Mouse (Mus musculus) right cerebral cortex, postnatal 14 days (tissue): ENCODE measurements at regions not wholly inside any gene's neighbourhood (a gene's known extent, or its start where the extent isn't known, plus 50 kb on each side); places are given as distances from the start of the nearest gene placed in this dataset.
A peak's percentile ranks its signal among the peaks of the same experiment; 100 is the strongest.

ENCODE experiments used
- DNase-seq: peaks from one replicate; pipeline ENCODE4 v3.0.0; 2022

GRCm38 (mm10) chr4:55595203-55595602 lies 62.9 kb upstream of the Klf4 start:
- peak; percentile 13 for DNase-seq

- no peak for DNase-seq
These were observed 62.4 kb upstream of the Klf4 start for GRCm38 (mm10) chr4:55594699-55595098.

DNA sequence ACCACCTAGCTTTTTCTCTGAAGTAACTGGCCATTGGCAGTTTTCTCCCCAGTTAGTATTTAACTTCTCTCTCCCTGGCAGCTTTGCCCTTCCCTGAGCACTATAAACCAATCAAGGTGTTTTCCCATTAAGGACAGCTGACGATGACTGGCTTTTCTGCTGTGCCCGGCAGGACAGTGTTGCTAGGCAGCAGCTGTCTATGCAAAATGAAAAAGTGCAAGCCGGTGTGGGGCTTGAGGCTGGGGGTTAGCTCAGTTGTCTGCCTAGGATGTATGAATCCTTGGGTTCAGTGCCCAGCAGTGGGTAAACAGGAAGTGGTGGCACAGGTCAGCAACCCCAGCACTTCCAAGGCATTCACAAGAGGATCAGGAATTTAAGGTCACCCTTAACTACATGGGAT lies 60.9 kb upstream of the Klf4 start:
- no peak for DNase-seq

DNA sequence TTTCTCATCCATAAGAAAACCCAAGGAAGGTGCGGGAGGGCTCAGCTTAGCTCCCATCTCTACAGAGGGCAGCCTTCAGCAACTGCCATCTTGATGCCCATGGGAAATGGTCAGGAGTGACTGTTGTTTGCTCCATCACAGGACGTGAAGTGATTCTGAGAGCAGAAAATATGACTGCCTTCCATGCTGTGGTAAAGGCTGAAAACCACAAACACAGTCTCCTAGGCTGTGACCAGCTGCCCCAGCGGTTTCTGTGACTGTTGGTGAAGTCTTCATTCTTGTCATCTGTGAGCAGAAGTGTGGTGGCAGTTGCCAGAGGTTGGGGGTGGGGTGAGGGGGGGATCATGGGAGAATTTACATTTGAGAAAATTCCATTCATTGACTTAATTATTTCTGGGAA lies 53.9 kb upstream of the Klf4 start:
- no peak for DNase-seq

- no peak for DNase-seq
These were observed 51.3 kb upstream of the Klf4 start for GRCm38 (mm10) chr4:55583589-55583988.
